Mouse (Mus musculus): ENCODE measurements around the gene Mast4.
A peak's percentile ranks its signal among the peaks of the same experiment; 100 is the strongest.

Mast4 gene

GRCm38 (mm10) chr13:102880381-102881076 lies 453.8 kb downstream of the Mast4 start:
- DNase-seq = no peak

GRCm38 (mm10) chr13:102878631-102879030 lies 455.7 kb downstream of the Mast4 start:
- DNase-seq = no peak

- DNase-seq = no peak
Measured at GRCm38 (mm10) chr13:102877766-102878325, 456.5 kb downstream of the Mast4 start.

GRCm38 (mm10) chr13:102877154-102877553 lies 457.1 kb downstream of the Mast4 start:
- no peak for DNase-seq

- no peak for DNase-seq
Measured at GRCm38 (mm10) chr13:102875520-102875919, 458.8 kb downstream of the Mast4 start.

GRCm38 (mm10) chr13:102875144-102875476 lies 459.2 kb downstream of the Mast4 start:
- no peak for DNase-seq

GRCm38 (mm10) chr13:102874465-102875143 lies 459.7 kb downstream of the Mast4 start:
- peak; percentile 60 for DNase-seq

GRCm38 (mm10) chr13:102873412-102874016 lies 460.8 kb downstream of the Mast4 start:
- DNase-seq = no peak

GRCm38 (mm10) chr13:102871380-102872104 lies 462.8 kb downstream of the Mast4 start:
- DNase-seq = no peak

- DNase-seq = peak; percentile 65
Measured at GRCm38 (mm10) chr13:102869541-102869940, 464.8 kb downstream of the Mast4 start.

GRCm38 (mm10) chr13:102866816-102867215 lies 467.5 kb downstream of the Mast4 start:
- DNase-seq = no peak

- DNase-seq = peak; percentile 69
Measured at GRCm38 (mm10) chr13:102865971-102866724, 468.1 kb downstream of the Mast4 start.

- DNase-seq = no peak
Measured at GRCm38 (mm10) chr13:102865494-102865893, 468.8 kb downstream of the Mast4 start.

GRCm38 (mm10) chr13:102864840-102865239 lies 469.5 kb downstream of the Mast4 start:
- no peak for DNase-seq

GRCm38 (mm10) chr13:102864079-102864478 lies 470.2 kb downstream of the Mast4 start:
- no peak for DNase-seq

GRCm38 (mm10) chr13:102862981-102863380 lies 471.3 kb downstream of the Mast4 start:
- no peak for DNase-seq

- no peak for DNase-seq
Measured at GRCm38 (mm10) chr13:102862397-102862796, 471.9 kb downstream of the Mast4 start.

- DNase-seq = peak; percentile 58
Measured at GRCm38 (mm10) chr13:102860733-102861132, 473.6 kb downstream of the Mast4 start.

- DNase-seq = peak; percentile 28
Measured at GRCm38 (mm10) chr13:102860135-102860534, 474.2 kb downstream of the Mast4 start.

GRCm38 (mm10) chr13:102857539-102857838 lies 476.8 kb downstream of the Mast4 start:
- no peak for DNase-seq

- no peak for DNase-seq
Measured at GRCm38 (mm10) chr13:102856821-102857538, 477.3 kb downstream of the Mast4 start.

GRCm38 (mm10) chr13:102852865-102853264 lies 481.4 kb downstream of the Mast4 start:
- DNase-seq = no peak

Data from lung, postnatal 36 days (tissue).